Mouse (Mus musculus) G1E (cell line): ENCODE measurements around the gene Pim1. TPM values are rescaled to one million over a fixed set of nuclear protein-coding genes. Genes with fewer than 3 reads are reported as not detected.

Experiments used
- ATAC-seq: 2 replicates; pipeline ENCODE4 v1.8.0; 2016; ENCODE audit warnings: mild to moderate bottlenecking; ENCODE audit not compliant: insufficient number of reproducible peaks, poor library complexity, low FRiP score, severe bottlenecking; ENCODE audit errors: extremely low read depth
- DNase-seq: peaks from one replicate; pipeline ENCODE4 v3.0.0; 2012; ENCODE audit warnings: low spot score
- H3K27me3 ChIP-seq: 2 replicates; pipeline ENCODE4 v1.6.1; 2012; ENCODE audit warnings: mild to moderate bottlenecking, low read length, inconsistent platforms; ENCODE audit not compliant: insufficient read depth
- H3K36me3 ChIP-seq: replicated peaks from 2 replicates; pipeline ENCODE3; 2012; ENCODE audit warnings: mild to moderate bottlenecking, inconsistent platforms
- H3K4me1 ChIP-seq: 2 replicates; pipeline ENCODE4 v1.6.1; 2012; ENCODE audit warnings: low read depth, low read length, inconsistent platforms, mixed read lengths; ENCODE audit not compliant: insufficient read depth
- H3K4me3 ChIP-seq: 2 replicates; pipeline ENCODE4 v1.5.1; 2012; ENCODE audit warnings: low read depth, mild to moderate bottlenecking, inconsistent platforms, low read length, moderate library complexity, mixed read lengths
- H3K9me3 ChIP-seq: replicated peaks from 2 replicates; pipeline ENCODE4 v1.6.1; 2012; ENCODE audit warnings: inconsistent platforms
- CTCF ChIP-seq: IDR thresholded peaks from 2 replicates; pipeline ENCODE4 v1.5.1; 2012; ENCODE audit warnings: low read depth, low read length, inconsistent platforms, mixed read lengths
- GATA1 ChIP-seq: IDR thresholded peaks from 2 replicates; pipeline ENCODE4 v1.6.1; 2012; ENCODE audit warnings: borderline replicate concordance, low read length, inconsistent platforms, mixed read lengths
- GATA2 ChIP-seq: IDR thresholded peaks from 2 replicates; pipeline ENCODE4 v1.6.1; 2012; ENCODE audit warnings: low read depth, low read length, inconsistent platforms, borderline replicate concordance
- POLR2AphosphoS5 ChIP-seq: IDR thresholded peaks from 2 replicates; pipeline ENCODE4 v1.6.1; 2012; ENCODE audit warnings: low read depth, low read length, inconsistent platforms; ENCODE audit not compliant: insufficient replicate concordance
- TAL1 ChIP-seq: conservative IDR thresholded peaks from 2 replicates; pipeline ENCODE4 v1.6.1; 2012; ENCODE audit warnings: low read depth, low read length, inconsistent platforms, mixed read lengths
- polyA plus RNA-seq: library from polyadenylated mRNA; stranded (reverse); fragments of >175 nt; gene quantifications from 2 replicates; pipeline ENCODE4 v1.2.3, GENCODE M21; 2012
- total RNA-seq, 2 experiments: library from RNA; stranded (forward) in 1 of 2; stranded (reverse) in 1 of 2; fragments of 200-1000 nt in 1 of 2; fragments of >200 nt in 1 of 2; fragmentation: Nextera tagmentation in 1 of 2; gene quantifications; 2 replicates each; pipeline ENCODE4 v1.2.3; 2014 to 2017

The Pim1 gene
- total and polyA plus RNA-seq, 3 experiments = 123 to 174 (median 151) TPM

- ATAC-seq (no peak), DNase-seq (no peak)
- Histone ChIP-seq H3K4me1 (peaks cover 64% of the 10 kb centered on the region), H3K27me3 (no peaks in the 10 kb centered on the region), H3K9me3 (no peaks in the 10 kb centered on the region), H3K36me3 (no peaks in the 10 kb centered on the region), H3K4me3 (no peak overlapping the region)
- no peak for TF ChIP-seq CTCF
- no peak for TF ChIP-seq TAL1
- TF ChIP-seq GATA1 = no peak
- no peak for TF ChIP-seq POLR2AphosphoS5
- TF ChIP-seq GATA2 = no peak
Observed at GRCm38 (mm10) chr17:29465405-29466010, 25.0 kb upstream of the Pim1 start.

GRCm38 (mm10) chr17:29467030-29467429 lies 23.5 kb upstream of the Pim1 start:
- TF ChIP-seq POLR2AphosphoS5 = no peak
- TF ChIP-seq TAL1 = no peak
- TF ChIP-seq GATA1 = no peak
- TF ChIP-seq GATA2 = no peak
- no peak for TF ChIP-seq CTCF
- no peaks in the 10 kb centered on the region for H3K9me3 ChIP-seq
- H3K4me1 ChIP-seq = peaks cover 57% of the 10 kb centered on the region
- ATAC-seq (no peak), DNase-seq (no peak)
- H3K27me3 ChIP-seq = no peaks in the 10 kb centered on the region
- H3K4me3 ChIP-seq = no peak overlapping the region
- H3K36me3 ChIP-seq = no peaks in the 10 kb centered on the region

- H3K9me3 ChIP-seq = no peaks in the 10 kb centered on the region
- no peak for TF ChIP-seq POLR2AphosphoS5
- TF ChIP-seq GATA1 = no peak
- TF ChIP-seq GATA2 = no peak
- no peak for TF ChIP-seq CTCF
- no peak for TF ChIP-seq TAL1
- ATAC-seq = no peak
Observed at GRCm38 (mm10) chr17:29473466-29473865, 17.1 kb upstream of the Pim1 start.

GRCm38 (mm10) chr17:29474036-29474435 lies 16.5 kb upstream of the Pim1 start:
- H3K4me3 ChIP-seq = no peak overlapping the region
- ATAC-seq (no peak), DNase-seq (no peak)
- no peaks in the 10 kb centered on the region for H3K27me3 ChIP-seq
- TF ChIP-seq TAL1 (no peak), GATA1 (no peak), CTCF (no peak), GATA2 (no peak), POLR2AphosphoS5 (no peak)
- H3K36me3 ChIP-seq = no peaks in the 10 kb centered on the region
- H3K9me3 ChIP-seq = no peaks in the 10 kb centered on the region
- H3K4me1 ChIP-seq = peaks cover 29% of the 10 kb centered on the region

More at GRCm38 (mm10) chr17:29473466-29473865, 17.1 kb upstream of the Pim1 start:
- no peak overlapping the region for H3K4me3 ChIP-seq
- H3K36me3 ChIP-seq = no peaks in the 10 kb centered on the region
- no peak for DNase-seq
- no peaks in the 10 kb centered on the region for H3K27me3 ChIP-seq
- peaks cover 27% of the 10 kb centered on the region for H3K4me1 ChIP-seq

- no peaks in the 10 kb centered on the region for H3K36me3 ChIP-seq
- no peaks in the 10 kb centered on the region for H3K9me3 ChIP-seq
- TF ChIP-seq GATA1 = no peak
- TF ChIP-seq TAL1 = no peak
- no peak for TF ChIP-seq GATA2
- no peak for TF ChIP-seq CTCF
- TF ChIP-seq POLR2AphosphoS5 = no peak
- peaks cover 28% of the 10 kb centered on the region for H3K4me1 ChIP-seq
- ATAC-seq = no peak
- no peak overlapping the region for H3K4me3 ChIP-seq
- DNase-seq = no peak
- H3K27me3 ChIP-seq = no peaks in the 10 kb centered on the region
Observed at GRCm38 (mm10) chr17:29475142-29475541, 15.4 kb upstream of the Pim1 start.

GRCm38 (mm10) chr17:29476461-29476860 lies 14.1 kb upstream of the Pim1 start:
- DNase-seq = no peak
- Histone ChIP-seq H3K4me1 (peaks cover 27% of the 10 kb centered on the region), H3K9me3 (no peaks in the 10 kb centered on the region), H3K27me3 (no peaks in the 10 kb centered on the region), H3K4me3 (no peak overlapping the region), H3K36me3 (no peaks in the 10 kb centered on the region)
- TF ChIP-seq POLR2AphosphoS5 = no peak
- TF ChIP-seq TAL1 = no peak
- no peak for TF ChIP-seq GATA2
- TF ChIP-seq GATA1 = no peak
- no peak for TF ChIP-seq CTCF
- no peak for ATAC-seq

GRCm38 (mm10) chr17:29477357-29477756 lies 13.2 kb upstream of the Pim1 start:
- DNase-seq (no peak), ATAC-seq (no peak)
- Histone ChIP-seq H3K36me3 (no peaks in the 10 kb centered on the region), H3K4me1 (peaks cover 27% of the 10 kb centered on the region), H3K4me3 (no peak overlapping the region), H3K27me3 (no peaks in the 10 kb centered on the region), H3K9me3 (peaks cover 2% of the 10 kb centered on the region)
- TF ChIP-seq TAL1 = no peak
- no peak for TF ChIP-seq GATA1
- TF ChIP-seq POLR2AphosphoS5 = no peak
- no peak for TF ChIP-seq GATA2
- TF ChIP-seq CTCF = no peak
